Mouse (Mus musculus): ENCODE data around the gene Sox2.

Sox2 gene

GRCm38 (mm10) chr3:34660542-34661290, 10.5 kb downstream of the Sox2 start:
- TF ChIP-seq CTCF (conservative IDR thresholded peaks at IDR 0.05; ENCODE audit: low read length), result no peak
- TF ChIP-seq POU5F1 (IDR thresholded peaks at IDR 0.05; ENCODE audit: borderline replicate concordance, low read length), result no peak
- TF ChIP-seq NANOG (IDR thresholded peaks at IDR 0.05; ENCODE audit: borderline replicate concordance, low read length), result no peak
- H3K27me3 ChIP-seq (ENCODE audit: insufficient read depth, low read length), result peaks cover 24% of the 10 kb centered on the region
- peaks cover 96% of the 10 kb centered on the region for H3K4me1 ChIP-seq (replicated peaks; ENCODE audit: low read depth, low read length)
- peaks cover 44% of the 10 kb centered on the region for H3K36me3 ChIP-seq (ENCODE audit: insufficient read depth, low read length)
- H3K4me3 ChIP-seq (replicated peaks; ENCODE audit: low read length), result peak overlapping the region; percentile 45
- no peaks in the 10 kb centered on the region for H3K9me3 ChIP-seq (ENCODE audit: low read length)

- H3K9me3 ChIP-seq (ENCODE audit: low read length), result no peaks in the 10 kb centered on the region
- peaks cover 96% of the 10 kb centered on the region for H3K4me1 ChIP-seq (replicated peaks; ENCODE audit: low read depth, low read length)
- H3K36me3 ChIP-seq (ENCODE audit: insufficient read depth, low read length), result peaks cover 37% of the 10 kb centered on the region
- peak overlapping the region; percentile 45 for H3K4me3 ChIP-seq (replicated peaks; ENCODE audit: low read length)
- H3K27me3 ChIP-seq (ENCODE audit: insufficient read depth, low read length), result peaks cover 24% of the 10 kb centered on the region
- TF ChIP-seq NANOG (IDR thresholded peaks at IDR 0.05; ENCODE audit: borderline replicate concordance, low read length) (no peak), CTCF (conservative IDR thresholded peaks at IDR 0.05; ENCODE audit: low read length) (no peak), POU5F1 (IDR thresholded peaks at IDR 0.05; ENCODE audit: borderline replicate concordance, low read length) (no peak)
Measured at GRCm38 (mm10) chr3:34661341-34662007, 11.3 kb downstream of the Sox2 start.

GRCm38 (mm10) chr3:34662008-34662711, 12.0 kb downstream of the Sox2 start:
- H3K27me3 ChIP-seq (ENCODE audit: insufficient read depth, low read length), result peaks cover 24% of the 10 kb centered on the region
- peak overlapping the region; percentile 79 for H3K4me3 ChIP-seq (replicated peaks; ENCODE audit: low read length)
- peaks cover 31% of the 10 kb centered on the region for H3K36me3 ChIP-seq (ENCODE audit: insufficient read depth, low read length)
- TF ChIP-seq POU5F1 (IDR thresholded peaks at IDR 0.05; ENCODE audit: borderline replicate concordance, low read length), result no peak
- no peak for TF ChIP-seq CTCF (conservative IDR thresholded peaks at IDR 0.05; ENCODE audit: low read length)
- no peak for TF ChIP-seq NANOG (IDR thresholded peaks at IDR 0.05; ENCODE audit: borderline replicate concordance, low read length)
- H3K9me3 ChIP-seq (ENCODE audit: low read length), result no peaks in the 10 kb centered on the region
- peaks cover 96% of the 10 kb centered on the region for H3K4me1 ChIP-seq (replicated peaks; ENCODE audit: low read depth, low read length)

GRCm38 (mm10) chr3:34662712-34663655, 12.8 kb downstream of the Sox2 start:
- peaks cover 24% of the 10 kb centered on the region for H3K27me3 ChIP-seq (ENCODE audit: insufficient read depth, low read length)
- TF ChIP-seq NANOG (IDR thresholded peaks at IDR 0.05; ENCODE audit: borderline replicate concordance, low read length), result no peak
- no peak for TF ChIP-seq CTCF (conservative IDR thresholded peaks at IDR 0.05; ENCODE audit: low read length)
- no peak for TF ChIP-seq POU5F1 (IDR thresholded peaks at IDR 0.05; ENCODE audit: borderline replicate concordance, low read length)
- H3K4me3 ChIP-seq (replicated peaks; ENCODE audit: low read length), result peak overlapping the region; percentile 79
- H3K4me1 ChIP-seq (replicated peaks; ENCODE audit: low read depth, low read length), result peaks cover 96% of the 10 kb centered on the region
- H3K36me3 ChIP-seq (ENCODE audit: insufficient read depth, low read length), result peaks cover 22% of the 10 kb centered on the region
- H3K9me3 ChIP-seq (ENCODE audit: low read length), result no peaks in the 10 kb centered on the region

- Histone ChIP-seq H3K36me3 (ENCODE audit: insufficient read depth, low read length) (peaks cover 13% of the 10 kb centered on the region), H3K9me3 (ENCODE audit: low read length) (no peaks in the 10 kb centered on the region), H3K4me3 (replicated peaks; ENCODE audit: low read length) (peak overlapping the region; percentile 79), H3K4me1 (replicated peaks; ENCODE audit: low read depth, low read length) (peaks cover 93% of the 10 kb centered on the region), H3K27me3 (ENCODE audit: insufficient read depth, low read length) (peaks cover 24% of the 10 kb centered on the region)
- no peak for TF ChIP-seq POU5F1 (IDR thresholded peaks at IDR 0.05; ENCODE audit: borderline replicate concordance, low read length)
- TF ChIP-seq NANOG (IDR thresholded peaks at IDR 0.05; ENCODE audit: borderline replicate concordance, low read length), result no peak
- TF ChIP-seq CTCF (conservative IDR thresholded peaks at IDR 0.05; ENCODE audit: low read length), result no peak
Measured at GRCm38 (mm10) chr3:34663701-34664635, 13.8 kb downstream of the Sox2 start.

- peaks cover 5% of the 10 kb centered on the region; the same call in 1 of the 2 replicates for H3K36me3 ChIP-seq (ENCODE audit: insufficient read depth, low read length)
- no peak for TF ChIP-seq POU5F1 (IDR thresholded peaks at IDR 0.05; ENCODE audit: borderline replicate concordance, low read length)
- TF ChIP-seq NANOG (IDR thresholded peaks at IDR 0.05; ENCODE audit: borderline replicate concordance, low read length), result peak; percentile 25; the same call in 1 of the 2 replicates
- no peaks in the 10 kb centered on the region for H3K9me3 ChIP-seq (ENCODE audit: low read length)
- peak overlapping the region; percentile 79 for H3K4me3 ChIP-seq (replicated peaks; ENCODE audit: low read length)
- peaks cover 93% of the 10 kb centered on the region for H3K4me1 ChIP-seq (replicated peaks; ENCODE audit: low read depth, low read length)
- peaks cover 24% of the 10 kb centered on the region for H3K27me3 ChIP-seq (ENCODE audit: insufficient read depth, low read length)
Measured at GRCm38 (mm10) chr3:34664636-34665531, 14.7 kb downstream of the Sox2 start.
